Mouse (Mus musculus): ENCODE data around the gene Kel. TPM values are rescaled to one million over a fixed set of nuclear protein-coding genes. Genes with fewer than 3 reads are reported as not detected.

Gene Kel
- polyA plus RNA-seq, 1 experiment: 1,115 TPM

- Histone ChIP-seq H3K27ac (ENCODE audit: control insufficient read depth, insufficient read depth, low read depth, low read length, poor library complexity) (no peak overlapping the region), H3K4me1 (ENCODE audit: control insufficient read depth, insufficient read depth, low read length) (no peaks in the 10 kb centered on the region), H3K4me3 (replicated peaks; ENCODE audit: control insufficient read depth, low read depth, low read length) (no peak overlapping the region)
- 73% methylated on average over 6 of the region's 6 CpGs for WGBS
- TF ChIP-seq POLR2A (IDR thresholded peaks at IDR 0.05; ENCODE audit: borderline replicate concordance, control insufficient read depth, low read depth, low read length) (no peak), CTCF (IDR thresholded peaks at IDR 0.05; ENCODE audit: control insufficient read depth, insufficient read depth, low read length) (no peak)
These were observed 62.8 kb downstream of the Kel start for GRCm38 (mm10) chr6:41641173-41641866.

- Histone ChIP-seq H3K27ac (ENCODE audit: control insufficient read depth, insufficient read depth, low read depth, low read length, poor library complexity) (no peak overlapping the region), H3K4me3 (replicated peaks; ENCODE audit: control insufficient read depth, low read depth, low read length) (no peak overlapping the region), H3K4me1 (ENCODE audit: control insufficient read depth, insufficient read depth, low read length) (no peaks in the 10 kb centered on the region)
- TF ChIP-seq POLR2A (IDR thresholded peaks at IDR 0.05; ENCODE audit: borderline replicate concordance, control insufficient read depth, low read depth, low read length): no peak
- TF ChIP-seq CTCF (IDR thresholded peaks at IDR 0.05; ENCODE audit: control insufficient read depth, insufficient read depth, low read length): no peak
- WGBS: 83% methylated on average over 3 of the region's 3 CpGs
These were observed 63.7 kb downstream of the Kel start for GRCm38 (mm10) chr6:41640449-41640848.

DNA sequence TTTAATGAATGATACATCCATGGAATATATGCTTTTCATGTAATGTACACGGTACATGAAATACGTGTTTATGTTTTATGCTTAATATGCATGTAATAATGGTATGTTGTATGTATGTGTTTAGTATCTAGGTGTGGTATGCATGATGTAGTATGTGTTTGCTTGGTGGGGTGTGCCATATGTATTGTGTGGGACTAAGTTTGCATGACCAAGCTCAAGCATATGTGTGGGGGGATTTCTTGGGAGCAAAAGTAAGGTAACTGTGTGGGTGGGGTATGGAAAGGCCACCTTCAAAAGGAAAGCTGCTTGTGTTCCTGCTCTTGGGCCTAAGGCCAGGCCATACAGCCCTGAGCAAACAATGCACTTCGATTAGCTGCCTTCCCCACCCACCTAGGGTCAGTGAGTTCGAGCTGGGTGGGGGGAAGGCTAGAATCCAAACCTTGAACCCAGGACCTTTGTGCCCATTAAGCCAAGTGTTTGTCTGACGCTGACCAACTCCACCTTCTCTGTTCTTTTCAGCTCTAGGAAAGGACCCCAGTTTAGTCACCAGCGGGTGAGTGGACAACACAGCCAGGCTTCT, 66.1 kb downstream of the Kel start:
- 79% methylated on average over 6 of the region's 6 CpGs for WGBS
- TF ChIP-seq CTCF (IDR thresholded peaks at IDR 0.05; ENCODE audit: control insufficient read depth, insufficient read depth, low read length): no peak
- no peak for TF ChIP-seq POLR2A (IDR thresholded peaks at IDR 0.05; ENCODE audit: borderline replicate concordance, control insufficient read depth, low read depth, low read length)
- Histone ChIP-seq H3K4me3 (replicated peaks; ENCODE audit: control insufficient read depth, low read depth, low read length) (no peak overlapping the region), H3K4me1 (ENCODE audit: control insufficient read depth, insufficient read depth, low read length) (no peaks in the 10 kb centered on the region), H3K27ac (ENCODE audit: control insufficient read depth, insufficient read depth, low read depth, low read length, poor library complexity) (no peak overlapping the region)

- Histone ChIP-seq H3K27ac (ENCODE audit: control insufficient read depth, insufficient read depth, low read depth, low read length, poor library complexity) (no peak overlapping the region), H3K4me3 (replicated peaks; ENCODE audit: control insufficient read depth, low read depth, low read length) (no peak overlapping the region), H3K4me1 (ENCODE audit: control insufficient read depth, insufficient read depth, low read length) (no peaks in the 10 kb centered on the region)
- TF ChIP-seq CTCF (IDR thresholded peaks at IDR 0.05; ENCODE audit: control insufficient read depth, insufficient read depth, low read length) (no peak), POLR2A (IDR thresholded peaks at IDR 0.05; ENCODE audit: borderline replicate concordance, control insufficient read depth, low read depth, low read length) (no peak)
- WGBS: 65% methylated on average over 1 of the region's 1 CpGs
These were observed 66.7 kb downstream of the Kel start for GRCm38 (mm10) chr6:41637393-41637792.

Other genes with a start within 250 kb of the Kel start
- not detected in 2 replicates for gene Prss1, start 245.4 kb downstream of the Kel start, polyA plus RNA-seq (2011; ENCODE audit: insufficient read depth, insufficient read length, low replicate concordance, missing spikeins)
- not detected in 2 replicates for gene Prss2, start 182.6 kb downstream of the Kel start, polyA plus RNA-seq (2011; ENCODE audit: insufficient read depth, insufficient read length, low replicate concordance, missing spikeins)
- gene Ephb6, start 98.9 kb downstream of the Kel start, polyA plus RNA-seq (2011; ENCODE audit: insufficient read depth, insufficient read length, low replicate concordance, missing spikeins): 2.4 TPM in 1 of 2 replicates, not detected in the other
- gene Trpv6, start 67.9 kb downstream of the Kel start, polyA plus RNA-seq (2011; ENCODE audit: insufficient read depth, insufficient read length, low replicate concordance, missing spikeins): not detected in 2 replicates
- 0.31 and 0.75 TPM in 2 replicates for gene Trpv5, start 23.6 kb downstream of the Kel start, polyA plus RNA-seq (2011; ENCODE audit: insufficient read depth, insufficient read length, low replicate concordance, missing spikeins)
- gene Llcfc1, start 19.9 kb downstream of the Kel start, polyA plus RNA-seq (2011; ENCODE audit: insufficient read depth, insufficient read length, low replicate concordance, missing spikeins): not detected in 2 replicates
- gene Olfr459, start 70.8 kb upstream of the Kel start, polyA plus RNA-seq (2011; ENCODE audit: insufficient read depth, insufficient read length, low replicate concordance, missing spikeins): not detected in 2 replicates
- gene Pip, start 143.2 kb upstream of the Kel start, polyA plus RNA-seq (2011; ENCODE audit: insufficient read depth, insufficient read length, low replicate concordance, missing spikeins): not detected in 2 replicates
- not detected in 2 replicates for gene Sval2, start 148.7 kb upstream of the Kel start, polyA plus RNA-seq (2011; ENCODE audit: insufficient read depth, insufficient read length, low replicate concordance, missing spikeins)
- gene Sval1, start 247.3 kb upstream of the Kel start, polyA plus RNA-seq (2011; ENCODE audit: insufficient read depth, insufficient read length, low replicate concordance, missing spikeins): not detected in 2 replicates